Mouse (Mus musculus) midbrain, embryonic 12.5 days (tissue): Measurements from ENCODE around the gene Nfam1. TPM values are rescaled to one million over a fixed set of nuclear protein-coding genes. Genes with fewer than 3 reads are reported as not detected.
A peak's percentile ranks its signal among the peaks of the same experiment; 100 is the strongest.

Source experiments
- ATAC-seq: fragments of 200-750 bp; cut with Nextera tagmentation; 2 replicates; pipeline ENCODE4 v1.8.0; 2017; ENCODE audit warnings: low read depth, moderate TSS enrichment, moderate library complexity; ENCODE audit not compliant: low FRiP score
- H3K27ac ChIP-seq: fragments of 300-500 bp; sonication (generic); replicated peaks from 2 replicates; pipeline ENCODE4 v1.5.1; 2016; ENCODE audit warnings: mild to moderate bottlenecking
- H3K27me3 ChIP-seq: fragments of 300-500 bp; sonication (generic); 2 replicates; pipeline ENCODE4 v1.6.1; 2016; ENCODE audit warnings: mild to moderate bottlenecking
- H3K36me3 ChIP-seq: fragments of 300-500 bp; sonication (generic); 2 replicates; pipeline ENCODE4 v1.6.1; 2016
- H3K4me1 ChIP-seq: fragments of 300-500 bp; sonication (generic); 2 replicates; pipeline ENCODE4 v1.6.1; 2016
- H3K4me2 ChIP-seq: fragments of 300-500 bp; sonication (generic); replicated peaks from 2 replicates; pipeline ENCODE4 v1.6.1; 2016; ENCODE audit warnings: mild to moderate bottlenecking, moderate library complexity
- H3K4me3 ChIP-seq: fragments of 300-500 bp; sonication (generic); 2 replicates; pipeline ENCODE4 v1.5.1; 2016; ENCODE audit warnings: mild to moderate bottlenecking
- H3K9ac ChIP-seq: fragments of 300-500 bp; sonication (generic); replicated peaks from 2 replicates; pipeline ENCODE4 v1.6.1; 2016; ENCODE audit warnings: mild to moderate bottlenecking, moderate library complexity
- H3K9me3 ChIP-seq: fragments of 300-500 bp; sonication (generic); 2 replicates; pipeline ENCODE4 v1.6.1; 2016; ENCODE audit warnings: mild to moderate bottlenecking
- WGBS: fragments of 180-500 bp; shearing (Covaris S2); methylation state at CpG from one replicate; pipeline ENCODE4 v1.1.7; 2016; 5-methylcytosine and 5-hydroxymethylcytosine counted together
- polyA plus RNA-seq: library from polyadenylated mRNA; unstranded; fragments of >200 nt; fragmentation: Nextera tagmentation; extraction: Ambion mirVana; gene quantifications from 2 replicates; pipeline ENCODE4 v1.2.1, GENCODE M21; 2016

Nfam1 gene
- polyA plus RNA-seq, 1 experiment from 2014 or later, result 4.2 TPM

- Histone ChIP-seq H3K4me1 (peaks cover 28% of the 10 kb centered on the region), H3K27me3 (peaks cover 79% of the 10 kb centered on the region), H3K4me2 (0 out of 2 replicates have a peak overlapping the region, but pooled peaks have one; percentile 19), H3K27ac (no peak overlapping the region), H3K9me3 (no peaks in the 10 kb centered on the region), H3K9ac (no peak overlapping the region; the same call in 1 of the 2 replicates), H3K4me3 (no peak overlapping the region), H3K36me3 (no peaks in the 10 kb centered on the region)
- 9% methylated on average over 8 of the region's 8 CpGs for WGBS
- no peak for ATAC-seq
Measured at GRCm38 (mm10) chr15:83010423-83010822, 22.7 kb downstream of the Nfam1 start.

- Histone ChIP-seq H3K4me3 (no peak overlapping the region), H3K9me3 (no peaks in the 10 kb centered on the region), H3K27me3 (peaks cover 70% of the 10 kb centered on the region), H3K36me3 (no peaks in the 10 kb centered on the region), H3K4me2 (no peak overlapping the region), H3K27ac (no peak overlapping the region), H3K9ac (no peak overlapping the region), H3K4me1 (peaks cover 28% of the 10 kb centered on the region)
- 94% methylated on average over 6 of the region's 6 CpGs for WGBS
- no peak for ATAC-seq
Measured at GRCm38 (mm10) chr15:83009532-83009931, 23.6 kb downstream of the Nfam1 start.

DNA sequence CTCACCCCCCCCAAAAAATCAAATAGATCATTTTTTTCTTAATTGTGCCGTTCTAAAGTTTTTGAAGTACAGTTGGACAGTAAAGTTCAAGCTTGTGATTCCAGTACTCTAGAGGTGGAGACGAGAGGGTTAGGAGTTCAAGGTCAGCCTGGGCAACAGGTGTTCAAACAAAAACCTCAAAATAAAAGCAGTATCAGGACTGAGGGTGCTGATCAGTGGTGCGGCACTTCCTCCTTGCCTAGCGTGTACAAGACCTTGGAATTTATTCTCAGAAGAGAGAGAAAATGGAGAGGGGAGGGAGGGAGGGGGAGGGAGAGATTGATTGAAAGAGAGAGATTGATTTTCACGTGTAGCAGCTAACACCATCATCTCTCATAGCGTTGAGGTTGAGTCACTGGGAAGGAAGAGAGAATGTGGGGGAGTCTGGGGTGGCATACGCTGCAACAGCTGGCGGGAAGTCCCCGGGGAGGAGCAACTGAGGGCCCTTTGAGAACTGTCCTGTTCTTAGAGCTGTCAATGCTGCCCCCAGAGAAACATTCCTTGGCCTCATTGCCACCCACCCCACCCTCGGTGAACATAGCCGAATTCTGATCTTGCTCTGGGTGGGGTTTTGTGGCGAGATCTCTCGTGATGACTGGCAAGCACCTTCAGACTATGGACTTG lies 24.2 kb downstream of the Nfam1 start:
- no peaks in the 10 kb centered on the region for H3K36me3 ChIP-seq
- peaks cover 28% of the 10 kb centered on the region for H3K4me1 ChIP-seq
- WGBS, result 72% methylated on average over 13 of the region's 13 CpGs
- ATAC-seq, result no peak
- peaks cover 68% of the 10 kb centered on the region for H3K27me3 ChIP-seq
- no peak overlapping the region for H3K9ac ChIP-seq
- H3K4me3 ChIP-seq, result no peak overlapping the region
- H3K4me2 ChIP-seq, result no peak overlapping the region
- no peak overlapping the region for H3K27ac ChIP-seq
- no peaks in the 10 kb centered on the region for H3K9me3 ChIP-seq

DNA sequence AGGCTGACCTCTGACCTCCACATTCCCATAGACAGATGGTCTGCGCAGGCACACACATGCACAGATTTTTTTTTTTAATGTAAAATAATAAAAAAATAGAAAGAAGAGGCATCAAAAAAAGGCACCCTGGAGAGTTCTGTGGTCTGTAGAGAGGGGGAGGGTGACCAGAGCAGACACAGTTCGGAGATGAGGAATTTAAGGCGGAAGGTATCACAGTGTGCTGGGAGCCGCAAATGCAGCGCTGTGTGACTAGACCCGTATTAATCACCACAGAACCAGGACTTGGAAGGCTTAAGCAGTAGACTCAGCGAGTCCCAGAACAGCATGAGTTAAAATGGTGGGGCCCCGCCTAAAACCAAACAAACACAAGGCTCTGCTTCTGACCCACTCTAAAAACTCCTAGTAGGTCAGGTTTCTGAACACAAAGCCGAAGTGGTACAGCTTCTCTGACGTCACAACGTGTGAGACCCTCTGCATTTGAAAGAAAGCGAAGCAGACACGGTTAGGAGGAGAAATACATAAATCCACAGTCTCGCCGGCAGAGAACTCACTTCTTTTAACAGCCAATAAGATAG lies 25.7 kb downstream of the Nfam1 start:
- H3K27ac ChIP-seq, result no peak overlapping the region
- no peaks in the 10 kb centered on the region for H3K36me3 ChIP-seq
- peaks cover 60% of the 10 kb centered on the region for H3K27me3 ChIP-seq
- no peak for ATAC-seq
- H3K4me2 ChIP-seq, result no peak overlapping the region
- no peak overlapping the region for H3K4me3 ChIP-seq
- H3K4me1 ChIP-seq, result peaks cover 37% of the 10 kb centered on the region
- no peaks in the 10 kb centered on the region for H3K9me3 ChIP-seq
- H3K9ac ChIP-seq, result no peak overlapping the region
- WGBS, result 50% methylated on average over 15 of the region's 15 CpGs

GRCm38 (mm10) chr15:83002665-83003548 lies 30.2 kb downstream of the Nfam1 start:
- 38% methylated on average over 12 of the region's 12 CpGs for WGBS
- Histone ChIP-seq H3K4me2 (no peak overlapping the region; the same call in 1 of the 2 replicates), H3K27ac (peak overlapping the region; percentile 72), H3K9me3 (no peaks in the 10 kb centered on the region), H3K27me3 (peaks cover 50% of the 10 kb centered on the region), H3K4me3 (no peak overlapping the region), H3K36me3 (no peaks in the 10 kb centered on the region), H3K4me1 (peaks cover 23% of the 10 kb centered on the region), H3K9ac (no peak overlapping the region)
- ATAC-seq, result peak; percentile 86

GRCm38 (mm10) chr15:82998811-82999221 lies 34.3 kb downstream of the Nfam1 start:
- H3K4me1 ChIP-seq, result peaks cover 58% of the 10 kb centered on the region

DNA sequence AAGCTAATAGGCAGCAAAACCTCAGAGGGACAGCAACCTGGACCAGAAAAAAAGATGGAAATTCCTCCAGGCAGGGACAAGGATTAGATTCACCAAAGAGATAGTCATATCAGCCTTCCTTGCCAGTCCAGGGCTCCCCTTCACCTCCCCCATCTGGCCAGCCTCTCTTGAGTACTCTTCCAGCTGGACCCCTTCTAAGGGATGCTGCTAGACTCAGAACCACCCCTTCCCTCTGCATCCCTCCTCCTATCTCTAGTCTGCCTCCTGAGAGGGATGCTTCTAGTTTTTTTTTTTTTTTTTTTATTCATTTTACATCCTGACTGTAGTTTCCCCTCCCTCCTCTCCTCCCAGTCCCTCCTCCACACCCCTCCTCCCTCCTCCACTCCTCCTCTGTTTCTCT lies 36.7 kb downstream of the Nfam1 start:
- H3K4me1 ChIP-seq, result peaks cover 49% of the 10 kb centered on the region

More at GRCm38 (mm10) chr15:82998811-82999221, 34.3 kb downstream of the Nfam1 start:
- Histone ChIP-seq H3K9ac (no peak overlapping the region), H3K27ac (no peak overlapping the region), H3K4me3 (no peak overlapping the region), H3K9me3 (no peaks in the 10 kb centered on the region), H3K4me2 (no peak overlapping the region), H3K36me3 (no peaks in the 10 kb centered on the region), H3K27me3 (peaks cover 26% of the 10 kb centered on the region)
- no peak for ATAC-seq
- WGBS, result 79% methylated on average over 6 of the region's 6 CpGs

GRCm38 (mm10) chr15:82995239-82995638 lies 37.9 kb downstream of the Nfam1 start:
- Histone ChIP-seq H3K4me2 (no peak overlapping the region), H3K4me3 (no peak overlapping the region), H3K36me3 (no peaks in the 10 kb centered on the region), H3K27ac (0 out of 2 replicates have a peak overlapping the region, but pooled peaks have one; percentile 11), H3K4me1 (peaks cover 52% of the 10 kb centered on the region), H3K9me3 (no peaks in the 10 kb centered on the region), H3K9ac (no peak overlapping the region), H3K27me3 (peaks cover 19% of the 10 kb centered on the region)
- 58% methylated on average over 7 of the region's 7 CpGs for WGBS
- ATAC-seq, result no peak

More for the DNA sequence above, 36.7 kb downstream of the Nfam1 start:
- Histone ChIP-seq H3K9me3 (no peaks in the 10 kb centered on the region), H3K9ac (no peak overlapping the region), H3K4me2 (no peak overlapping the region), H3K4me3 (no peak overlapping the region), H3K27ac (no peak overlapping the region), H3K27me3 (peaks cover 20% of the 10 kb centered on the region), H3K36me3 (no peaks in the 10 kb centered on the region)
- no peak for ATAC-seq

- 45% methylated on average over 9 of the region's 9 CpGs for WGBS
- Histone ChIP-seq H3K9me3 (no peaks in the 10 kb centered on the region), H3K36me3 (no peaks in the 10 kb centered on the region), H3K9ac (no peak overlapping the region), H3K27ac (no peak overlapping the region), H3K27me3 (peaks cover 27% of the 10 kb centered on the region), H3K4me3 (no peak overlapping the region), H3K4me1 (peaks cover 72% of the 10 kb centered on the region), H3K4me2 (no peak overlapping the region)
- no peak for ATAC-seq
Measured at GRCm38 (mm10) chr15:82992911-82993310, 40.2 kb downstream of the Nfam1 start.

GRCm38 (mm10) chr15:82992079-82992783 lies 40.9 kb downstream of the Nfam1 start:
- Histone ChIP-seq H3K36me3 (no peaks in the 10 kb centered on the region), H3K4me1 (peaks cover 70% of the 10 kb centered on the region), H3K9ac (no peak overlapping the region), H3K9me3 (no peaks in the 10 kb centered on the region), H3K27ac (peak overlapping the region; percentile 72), H3K4me2 (no peak overlapping the region), H3K27me3 (peaks cover 29% of the 10 kb centered on the region), H3K4me3 (no peak overlapping the region)
- ATAC-seq, result no peak
- 65% methylated on average over 13 of the region's 13 CpGs for WGBS

- Histone ChIP-seq H3K9ac (no peak overlapping the region), H3K27ac (no peak overlapping the region)
Measured at GRCm38 (mm10) chr15:82989190-82989704, 43.9 kb downstream of the Nfam1 start.

More at GRCm38 (mm10) chr15:82989190-82989704, 43.9 kb downstream of the Nfam1 start:
- no peak for ATAC-seq
- H3K36me3 ChIP-seq, result no peaks in the 10 kb centered on the region
- 76% methylated on average over 6 of the region's 6 CpGs for WGBS
- H3K9me3 ChIP-seq, result no peaks in the 10 kb centered on the region
- H3K4me1 ChIP-seq, result peaks cover 71% of the 10 kb centered on the region
- H3K4me2 ChIP-seq, result no peak overlapping the region
- no peak overlapping the region for H3K4me3 ChIP-seq
- peaks cover 51% of the 10 kb centered on the region for H3K27me3 ChIP-seq
